Mouse (Mus musculus) embryonic facial prominence, embryonic 11.5 days (tissue): ENCODE data around the gene Psap. TPM values are rescaled to one million over a fixed set of nuclear protein-coding genes. Genes with fewer than 3 reads are reported as not detected.
A peak's percentile ranks its signal among the peaks of the same experiment; 100 is the strongest.

Experiments used
- ATAC-seq: fragments of 200-750 bp; cut with Nextera tagmentation; replicated peaks from 2 replicates; pipeline ENCODE4 v1.8.0; 2017; ENCODE audit warnings: low read depth; ENCODE audit not compliant: insufficient number of reproducible peaks, low FRiP score, low TSS enrichment
- DNase-seq: peaks from one replicate; pipeline ENCODE4 v3.0.0-alpha.2; 2015; ENCODE audit warnings: low spot score
- H3K27ac ChIP-seq: fragments of 300-500 bp; sonication (generic); replicated peaks from 2 replicates; pipeline ENCODE4 v1.5.1; 2014; ENCODE audit warnings: mild to moderate bottlenecking, low read depth, low read length, control low read depth
- H3K27me3 ChIP-seq: fragments of 300-500 bp; sonication (generic); 2 replicates; pipeline ENCODE4 v1.6.1; 2014; ENCODE audit warnings: mild to moderate bottlenecking, low read length, moderate library complexity, mixed read lengths; ENCODE audit not compliant: control insufficient read depth, insufficient read depth
- H3K36me3 ChIP-seq: fragments of 300-500 bp; sonication (generic); replicated peaks from 2 replicates; pipeline ENCODE4 v1.6.1; 2014; ENCODE audit warnings: low read depth, mild to moderate bottlenecking, low read length, moderate library complexity, mixed read lengths; ENCODE audit not compliant: control insufficient read depth, insufficient read depth
- H3K4me1 ChIP-seq: fragments of 300-500 bp; sonication (generic); 2 replicates; pipeline ENCODE4 v1.6.1; 2014; ENCODE audit warnings: low read length, mixed read lengths; ENCODE audit not compliant: control insufficient read depth, insufficient read depth
- H3K4me2 ChIP-seq: fragments of 300-500 bp; sonication (generic); 2 replicates; pipeline ENCODE4 v1.6.1; 2014; ENCODE audit warnings: low read depth, mild to moderate bottlenecking, control low read depth, low read length, moderate library complexity
- H3K4me3 ChIP-seq: fragments of 300-500 bp; sonication (generic); 2 replicates; pipeline ENCODE4 v1.5.1; 2014; ENCODE audit warnings: low read depth, low read length, control low read depth
- H3K9ac ChIP-seq: fragments of 300-500 bp; sonication (generic); replicated peaks from 2 replicates; pipeline ENCODE4 v1.6.1; 2014; ENCODE audit warnings: mild to moderate bottlenecking, control low read depth, low read length
- H3K9me3 ChIP-seq: fragments of 300-500 bp; sonication (generic); replicated peaks from 2 replicates; pipeline ENCODE4 v1.6.1; 2016; ENCODE audit warnings: mild to moderate bottlenecking, low read length, inconsistent platforms, mixed read lengths; ENCODE audit not compliant: control insufficient read depth
- WGBS: fragments of 180-500 bp; shearing (Covaris S2); extraction: QIAGEN DNeasy Blood & Tissue Kit; methylation state at CpG from one replicate; pipeline ENCODE4 v1.1.7; 2014; 5-methylcytosine and 5-hydroxymethylcytosine counted together
- polyA plus RNA-seq: library from polyadenylated mRNA; unstranded; fragments of >200 nt; fragmentation: Nextera tagmentation; extraction: Ambion mirVana; gene quantifications from 2 replicates; pipeline ENCODE4 v1.2.1, GENCODE M21; 2014

Psap gene
- polyA plus RNA-seq, 1 experiment from 2014 or later: 64.2 TPM

GRCm38 (mm10) chr10:60279290-60279940 lies 2.0 kb downstream of the Psap start:
- Histone ChIP-seq H3K4me2 (no peak overlapping the region), H3K9me3 (no peaks in the 10 kb centered on the region), H3K27ac (no peak overlapping the region), H3K36me3 (no peaks in the 10 kb centered on the region), H3K9ac (peak overlapping the region; percentile 9; the same call in 1 of the 2 replicates), H3K4me1 (peaks cover 2% of the 10 kb centered on the region), H3K27me3 (no peaks in the 10 kb centered on the region), H3K4me3 (no peak overlapping the region)
- ATAC-seq (no peak), DNase-seq (no peak)
- WGBS: 79% methylated on average over 8 of the region's 8 CpGs

GRCm38 (mm10) chr10:60279941-60280301 lies 2.5 kb downstream of the Psap start:
- Histone ChIP-seq H3K9ac (no peak overlapping the region), H3K36me3 (no peaks in the 10 kb centered on the region), H3K4me1 (peaks cover 6% of the 10 kb centered on the region), H3K27me3 (no peaks in the 10 kb centered on the region), H3K4me2 (no peak overlapping the region), H3K27ac (no peak overlapping the region), H3K9me3 (no peaks in the 10 kb centered on the region), H3K4me3 (no peak overlapping the region)
- DNase-seq (no peak), ATAC-seq (no peak)
- 91% methylated on average over 9 of the region's 9 CpGs for WGBS

GRCm38 (mm10) chr10:60280353-60280752 lies 2.9 kb downstream of the Psap start:
- H3K4me1 ChIP-seq: peaks cover 10% of the 10 kb centered on the region

GRCm38 (mm10) chr10:60281571-60282050 lies 4.2 kb downstream of the Psap start:
- WGBS: 88% methylated on average over 9 of the region's 9 CpGs
- no peaks in the 10 kb centered on the region for H3K9me3 ChIP-seq
- DNase-seq (no peak), ATAC-seq (no peak)
- H3K36me3 ChIP-seq: no peaks in the 10 kb centered on the region
- no peaks in the 10 kb centered on the region for H3K27me3 ChIP-seq
- no peak overlapping the region for H3K27ac ChIP-seq
- no peak overlapping the region for H3K9ac ChIP-seq
- H3K4me1 ChIP-seq: peaks cover 15% of the 10 kb centered on the region
- no peak overlapping the region for H3K4me3 ChIP-seq
- no peak overlapping the region for H3K4me2 ChIP-seq

More at GRCm38 (mm10) chr10:60280353-60280752, 2.9 kb downstream of the Psap start:
- ATAC-seq (no peak), DNase-seq (no peak)
- no peak overlapping the region for H3K27ac ChIP-seq
- H3K4me3 ChIP-seq: no peak overlapping the region
- H3K9ac ChIP-seq: no peak overlapping the region
- H3K36me3 ChIP-seq: no peaks in the 10 kb centered on the region
- no peaks in the 10 kb centered on the region for H3K9me3 ChIP-seq
- WGBS: 91% methylated on average over 6 of the region's 6 CpGs
- no peaks in the 10 kb centered on the region for H3K27me3 ChIP-seq
- no peak overlapping the region for H3K4me2 ChIP-seq

GRCm38 (mm10) chr10:60282116-60283014 lies 4.9 kb downstream of the Psap start:
- Histone ChIP-seq H3K36me3 (no peaks in the 10 kb centered on the region), H3K9me3 (no peaks in the 10 kb centered on the region), H3K27me3 (no peaks in the 10 kb centered on the region), H3K4me1 (peaks cover 15% of the 10 kb centered on the region), H3K4me3 (no peak overlapping the region), H3K27ac (no peak overlapping the region), H3K9ac (no peak overlapping the region), H3K4me2 (no peak overlapping the region)
- ATAC-seq (no peak), DNase-seq (no peak)
- 79% methylated on average over 10 of the region's 10 CpGs for WGBS

GRCm38 (mm10) chr10:60284248-60284647 lies 6.8 kb downstream of the Psap start:
- no peaks in the 10 kb centered on the region for H3K27me3 ChIP-seq
- H3K4me2 ChIP-seq: no peak overlapping the region
- H3K9me3 ChIP-seq: no peaks in the 10 kb centered on the region
- H3K9ac ChIP-seq: no peak overlapping the region; the same call in 1 of the 2 replicates
- DNase-seq: no peak
- H3K27ac ChIP-seq: no peak overlapping the region
- H3K4me3 ChIP-seq: no peak overlapping the region
- peaks cover 15% of the 10 kb centered on the region for H3K4me1 ChIP-seq
- WGBS: 78% methylated on average over 6 of the region's 6 CpGs
- no peak for ATAC-seq
- H3K36me3 ChIP-seq: no peaks in the 10 kb centered on the region

GRCm38 (mm10) chr10:60284676-60285111 lies 7.3 kb downstream of the Psap start:
- H3K4me2 ChIP-seq: no peak overlapping the region
- H3K27me3 ChIP-seq: no peaks in the 10 kb centered on the region
- no peak overlapping the region for H3K4me3 ChIP-seq
- DNase-seq: no peak
- 0 out of 2 replicates have a peak overlapping the region, but pooled peaks have one; percentile 3 for H3K27ac ChIP-seq
- no peak overlapping the region; the same call in 1 of the 2 replicates for H3K9ac ChIP-seq
- no peaks in the 10 kb centered on the region for H3K9me3 ChIP-seq
- ATAC-seq: no peak
- 64% methylated on average over 8 of the region's 8 CpGs for WGBS
- no peaks in the 10 kb centered on the region for H3K36me3 ChIP-seq
- H3K4me1 ChIP-seq: peaks cover 15% of the 10 kb centered on the region

- Histone ChIP-seq H3K27me3 (no peaks in the 10 kb centered on the region), H3K9me3 (no peaks in the 10 kb centered on the region), H3K9ac (no peak overlapping the region), H3K4me2 (no peak overlapping the region; the same call in 1 of the 2 replicates), H3K4me1 (peaks cover 15% of the 10 kb centered on the region), H3K4me3 (no peak overlapping the region), H3K27ac (peak overlapping the region; percentile 3; the same call in 1 of the 2 replicates), H3K36me3 (no peaks in the 10 kb centered on the region)
- ATAC-seq: peak; percentile 35; the same call in 1 of the 2 replicates
- WGBS: 78% methylated on average over 8 of the region's 8 CpGs
- no peak for DNase-seq
Observed at GRCm38 (mm10) chr10:60285183-60285582, 7.8 kb downstream of the Psap start.
